Mouse (Mus musculus): ENCODE results near the gene Prickle2. TPM values are rescaled to one million over a fixed set of nuclear protein-coding genes. Genes with fewer than 3 reads are reported as not detected.
A peak's percentile ranks its signal among the peaks of the same experiment; 100 is the strongest.

The Prickle2 gene
- polyA plus RNA-seq, 1 experiment from 2014 or later = 1.7 TPM

- no peak overlapping the region for H3K27ac ChIP-seq (ENCODE audit: low read depth, low read length)
- H3K27me3 ChIP-seq (replicated peaks; ENCODE audit: control insufficient read depth, insufficient read depth, low read length) = no peaks in the 10 kb centered on the region
- no peak for DNase-seq (ENCODE audit: low spot score)
- H3K9ac ChIP-seq (ENCODE audit: low read depth, low read length) = no peak overlapping the region
- no peaks in the 10 kb centered on the region for H3K4me1 ChIP-seq (replicated peaks; ENCODE audit: control insufficient read depth, insufficient read depth, low read length)
- WGBS = 71% methylated on average over 4 of the region's 4 CpGs
- no peaks in the 10 kb centered on the region for H3K9me3 ChIP-seq (ENCODE audit: control insufficient read depth, low read length)
- H3K36me3 ChIP-seq (ENCODE audit: control insufficient read depth, insufficient read depth, low read length) = no peaks in the 10 kb centered on the region
- no peak overlapping the region for H3K4me3 ChIP-seq (ENCODE audit: low read depth, low read length)
- ATAC-seq (replicated peaks; ENCODE audit: low FRiP score) = no peak
- H3K4me2 ChIP-seq = no peak overlapping the region
These were observed 152.9 kb downstream of the Prickle2 start for GRCm38 (mm10) chr6:92553086-92553485.

GRCm38 (mm10) chr6:92549246-92549645 is 156.7 kb downstream of the Prickle2 start:
- no peak overlapping the region for H3K4me2 ChIP-seq
- DNase-seq (ENCODE audit: low spot score) = no peak
- no peak overlapping the region for H3K9ac ChIP-seq (ENCODE audit: low read depth, low read length)
- H3K9me3 ChIP-seq (ENCODE audit: control insufficient read depth, low read length) = no peaks in the 10 kb centered on the region
- no peaks in the 10 kb centered on the region for H3K4me1 ChIP-seq (replicated peaks; ENCODE audit: control insufficient read depth, insufficient read depth, low read length)
- H3K27me3 ChIP-seq (replicated peaks; ENCODE audit: control insufficient read depth, insufficient read depth, low read length) = no peaks in the 10 kb centered on the region
- ATAC-seq (replicated peaks; ENCODE audit: low FRiP score) = no peak
- WGBS = 73% methylated on average over 8 of the region's 8 CpGs
- H3K36me3 ChIP-seq (ENCODE audit: control insufficient read depth, insufficient read depth, low read length) = no peaks in the 10 kb centered on the region
- H3K4me3 ChIP-seq (ENCODE audit: low read depth, low read length) = no peak overlapping the region
- H3K27ac ChIP-seq (ENCODE audit: low read depth, low read length) = no peak overlapping the region

- no peaks in the 10 kb centered on the region; the same call in 1 of the 2 replicates for H3K4me1 ChIP-seq (replicated peaks; ENCODE audit: control insufficient read depth, insufficient read depth, low read length)
- H3K36me3 ChIP-seq (ENCODE audit: control insufficient read depth, insufficient read depth, low read length) = no peaks in the 10 kb centered on the region
- no peak overlapping the region for H3K27ac ChIP-seq (ENCODE audit: low read depth, low read length)
- H3K9ac ChIP-seq (ENCODE audit: low read depth, low read length) = no peak overlapping the region
- no peaks in the 10 kb centered on the region for H3K9me3 ChIP-seq (ENCODE audit: control insufficient read depth, low read length)
- DNase-seq (ENCODE audit: low spot score) (no peak), ATAC-seq (replicated peaks; ENCODE audit: low FRiP score) (no peak)
- H3K4me3 ChIP-seq (ENCODE audit: low read depth, low read length) = no peak overlapping the region
- H3K27me3 ChIP-seq (replicated peaks; ENCODE audit: control insufficient read depth, insufficient read depth, low read length) = no peaks in the 10 kb centered on the region
- no peak overlapping the region for H3K4me2 ChIP-seq
- WGBS = 78% methylated on average over 2 of the region's 2 CpGs
These were observed 160.8 kb downstream of the Prickle2 start for GRCm38 (mm10) chr6:92545204-92545603.

- WGBS = 75% methylated on average over 4 of the region's 4 CpGs
- no peaks in the 10 kb centered on the region; the same call in 1 of the 2 replicates for H3K4me1 ChIP-seq (replicated peaks; ENCODE audit: control insufficient read depth, insufficient read depth, low read length)
- no peak overlapping the region for H3K9ac ChIP-seq (ENCODE audit: low read depth, low read length)
- H3K4me3 ChIP-seq (ENCODE audit: low read depth, low read length) = no peak overlapping the region
- DNase-seq (ENCODE audit: low spot score) = no peak
- H3K27ac ChIP-seq (ENCODE audit: low read depth, low read length) = no peak overlapping the region
- H3K9me3 ChIP-seq (ENCODE audit: control insufficient read depth, low read length) = no peaks in the 10 kb centered on the region
- no peak for ATAC-seq (replicated peaks; ENCODE audit: low FRiP score)
- H3K27me3 ChIP-seq (replicated peaks; ENCODE audit: control insufficient read depth, insufficient read depth, low read length) = no peaks in the 10 kb centered on the region
- H3K4me2 ChIP-seq = no peak overlapping the region
- no peaks in the 10 kb centered on the region for H3K36me3 ChIP-seq (ENCODE audit: control insufficient read depth, insufficient read depth, low read length)
These were observed 162.1 kb downstream of the Prickle2 start for GRCm38 (mm10) chr6:92543825-92544224.

- no peaks in the 10 kb centered on the region for H3K9me3 ChIP-seq (ENCODE audit: control insufficient read depth, low read length)
- no peak overlapping the region for H3K4me3 ChIP-seq (ENCODE audit: low read depth, low read length)
- no peaks in the 10 kb centered on the region for H3K27me3 ChIP-seq (replicated peaks; ENCODE audit: control insufficient read depth, insufficient read depth, low read length)
- no peak for ATAC-seq (replicated peaks; ENCODE audit: low FRiP score)
- no peak overlapping the region for H3K27ac ChIP-seq (ENCODE audit: low read depth, low read length)
- H3K4me2 ChIP-seq = no peak overlapping the region
- no peak for DNase-seq (ENCODE audit: low spot score)
- WGBS = 65% methylated on average over 5 of the region's 5 CpGs
- H3K4me1 ChIP-seq (replicated peaks; ENCODE audit: control insufficient read depth, insufficient read depth, low read length) = no peaks in the 10 kb centered on the region; the same call in 1 of the 2 replicates
- H3K36me3 ChIP-seq (ENCODE audit: control insufficient read depth, insufficient read depth, low read length) = no peaks in the 10 kb centered on the region
- no peak overlapping the region for H3K9ac ChIP-seq (ENCODE audit: low read depth, low read length)
These were observed 163.4 kb downstream of the Prickle2 start for GRCm38 (mm10) chr6:92542402-92543101.

GRCm38 (mm10) chr6:92534226-92535031 is 171.5 kb downstream of the Prickle2 start:
- Histone ChIP-seq H3K27me3 (replicated peaks; ENCODE audit: control insufficient read depth, insufficient read depth, low read length) (no peaks in the 10 kb centered on the region), H3K36me3 (ENCODE audit: control insufficient read depth, insufficient read depth, low read length) (no peaks in the 10 kb centered on the region), H3K9me3 (ENCODE audit: control insufficient read depth, low read length) (no peaks in the 10 kb centered on the region), H3K27ac (ENCODE audit: low read depth, low read length) (no peak overlapping the region), H3K4me2 (peak overlapping the region; percentile 56), H3K4me1 (replicated peaks; ENCODE audit: control insufficient read depth, insufficient read depth, low read length) (no peaks in the 10 kb centered on the region), H3K9ac (ENCODE audit: low read depth, low read length) (0 out of 2 replicates have a peak overlapping the region, but pooled peaks have one; percentile 32), H3K4me3 (ENCODE audit: low read depth, low read length) (peak overlapping the region; percentile 33)
- peak; percentile 36 for DNase-seq (ENCODE audit: low spot score)
- ATAC-seq (replicated peaks; ENCODE audit: low FRiP score) = no peak; the same call in 1 of the 2 replicates
- WGBS = 14% methylated on average over 11 of the region's 11 CpGs

GRCm38 (mm10) chr6:92533306-92534063 is 172.5 kb downstream of the Prickle2 start:
- ATAC-seq (replicated peaks; ENCODE audit: low FRiP score) (no peak), DNase-seq (ENCODE audit: low spot score) (no peak)
- Histone ChIP-seq H3K4me3 (ENCODE audit: low read depth, low read length) (no peak overlapping the region), H3K9ac (ENCODE audit: low read depth, low read length) (no peak overlapping the region), H3K9me3 (ENCODE audit: control insufficient read depth, low read length) (no peaks in the 10 kb centered on the region), H3K36me3 (ENCODE audit: control insufficient read depth, insufficient read depth, low read length) (no peaks in the 10 kb centered on the region), H3K4me1 (replicated peaks; ENCODE audit: control insufficient read depth, insufficient read depth, low read length) (no peaks in the 10 kb centered on the region), H3K4me2 (peak overlapping the region; percentile 5; the same call in 1 of the 2 replicates), H3K27ac (ENCODE audit: low read depth, low read length) (no peak overlapping the region), H3K27me3 (replicated peaks; ENCODE audit: control insufficient read depth, insufficient read depth, low read length) (no peaks in the 10 kb centered on the region)
- 64% methylated on average over 8 of the region's 8 CpGs for WGBS

GRCm38 (mm10) chr6:92532896-92533295 is 173.1 kb downstream of the Prickle2 start:
- Histone ChIP-seq H3K9ac (ENCODE audit: low read depth, low read length) (no peak overlapping the region), H3K4me1 (replicated peaks; ENCODE audit: control insufficient read depth, insufficient read depth, low read length) (no peaks in the 10 kb centered on the region), H3K4me2 (peak overlapping the region; percentile 5; the same call in 1 of the 2 replicates), H3K27me3 (replicated peaks; ENCODE audit: control insufficient read depth, insufficient read depth, low read length) (no peaks in the 10 kb centered on the region), H3K27ac (ENCODE audit: low read depth, low read length) (no peak overlapping the region), H3K4me3 (ENCODE audit: low read depth, low read length) (no peak overlapping the region), H3K36me3 (ENCODE audit: control insufficient read depth, insufficient read depth, low read length) (no peaks in the 10 kb centered on the region), H3K9me3 (ENCODE audit: control insufficient read depth, low read length) (no peaks in the 10 kb centered on the region)
- 53% methylated on average over 3 of the region's 3 CpGs for WGBS
- ATAC-seq (replicated peaks; ENCODE audit: low FRiP score) (no peak), DNase-seq (ENCODE audit: low spot score) (no peak)

All from liver, embryonic 11.5 days (tissue).